Mouse (Mus musculus): ENCODE results near the gene Gm28047.

Gm28047 gene

DNA sequence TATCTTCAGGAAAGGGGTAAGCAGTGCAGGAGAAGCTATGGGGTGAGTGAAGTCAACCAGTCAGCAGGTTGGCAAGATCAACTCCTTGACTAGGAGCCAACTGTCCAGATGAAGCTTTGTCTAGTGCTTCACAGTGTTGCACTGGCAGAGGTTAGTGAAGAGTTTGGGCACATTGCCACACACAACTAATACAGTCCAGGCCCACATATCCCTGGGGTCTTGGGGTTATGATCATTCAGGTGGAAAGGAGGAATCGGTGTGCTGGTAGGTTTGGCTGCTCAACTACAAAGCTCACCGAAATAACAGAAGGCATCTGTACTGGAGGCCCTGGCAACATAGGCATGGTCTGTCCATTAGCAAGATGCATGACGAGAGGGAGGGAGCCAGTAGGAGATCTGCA is 77.4 kb downstream of the Gm28047 start:
- DNase-seq (ENCODE audit: low spot score): peak; percentile 30

GRCm38 (mm10) chr15:102546677-102547427 is 78.0 kb downstream of the Gm28047 start:
- peak; percentile 53 for DNase-seq (ENCODE audit: low spot score)

GRCm38 (mm10) chr15:102546246-102546645 is 78.6 kb downstream of the Gm28047 start:
- DNase-seq (ENCODE audit: low spot score): no peak

- DNase-seq (ENCODE audit: low spot score): no peak
These were observed 80.1 kb downstream of the Gm28047 start for GRCm38 (mm10) chr15:102544801-102545200.

GRCm38 (mm10) chr15:102533926-102534325 is 90.9 kb downstream of the Gm28047 start:
- no peak for DNase-seq (ENCODE audit: low spot score)

DNA sequence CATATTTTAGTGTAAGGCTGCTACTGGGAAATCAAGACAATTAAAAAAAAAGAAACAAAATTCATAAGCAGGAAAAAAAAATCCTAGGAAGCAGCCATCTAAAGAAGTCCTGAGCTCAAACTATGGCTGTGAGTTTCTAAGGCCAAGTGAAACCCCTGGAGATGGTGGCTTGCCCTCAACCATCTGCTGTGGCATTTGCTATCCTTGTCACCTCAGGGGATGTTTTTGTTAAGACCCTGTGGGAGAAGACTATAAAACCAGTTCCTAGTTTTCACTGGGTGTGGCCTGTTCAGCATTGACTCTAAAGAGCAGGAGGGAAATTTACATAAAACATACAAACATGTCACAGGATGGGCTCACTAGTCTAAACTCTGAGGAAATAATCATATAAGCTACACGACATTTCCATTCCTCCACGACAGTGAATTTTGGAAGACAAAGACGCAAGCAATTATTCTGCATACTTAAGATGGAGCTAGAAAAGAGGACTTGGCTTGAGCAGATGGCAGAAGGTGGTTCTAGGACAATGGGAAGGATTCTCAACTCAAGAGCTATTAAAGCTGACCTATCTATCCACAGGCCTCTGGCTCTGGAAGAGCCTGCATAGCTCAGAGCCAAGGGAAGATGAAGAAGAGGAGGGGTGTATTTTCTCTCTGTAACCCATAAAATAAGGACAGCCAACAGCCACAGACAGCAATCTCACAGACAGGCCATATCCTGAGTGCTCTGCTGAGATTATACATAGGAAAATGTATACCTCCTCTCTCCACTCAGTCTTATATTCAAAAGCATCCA is 92.6 kb downstream of the Gm28047 start:
- DNase-seq (ENCODE audit: low spot score): no peak

DNA sequence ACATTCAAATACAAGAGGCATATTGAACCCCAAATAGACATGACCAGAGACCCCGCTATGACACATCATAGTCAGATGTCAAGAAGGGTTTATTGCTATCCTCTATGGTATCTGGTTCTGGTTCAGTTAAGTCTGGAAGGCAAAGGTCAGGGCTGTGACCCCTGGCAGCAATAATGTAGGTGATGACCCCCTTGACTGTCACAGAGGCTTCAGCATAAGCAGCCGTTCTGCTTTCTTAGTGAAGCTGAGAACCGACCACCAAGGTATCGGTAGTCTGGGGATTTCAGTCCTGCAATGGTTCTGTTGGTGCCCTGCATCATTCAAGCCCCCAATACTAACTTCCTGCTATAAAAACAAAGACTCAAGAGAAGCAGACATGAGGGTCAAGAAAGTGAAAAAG is 93.3 kb downstream of the Gm28047 start:
- DNase-seq (ENCODE audit: low spot score): no peak

GRCm38 (mm10) chr15:102530566-102530965 is 94.3 kb downstream of the Gm28047 start:
- no peak for DNase-seq (ENCODE audit: low spot score)

DNA sequence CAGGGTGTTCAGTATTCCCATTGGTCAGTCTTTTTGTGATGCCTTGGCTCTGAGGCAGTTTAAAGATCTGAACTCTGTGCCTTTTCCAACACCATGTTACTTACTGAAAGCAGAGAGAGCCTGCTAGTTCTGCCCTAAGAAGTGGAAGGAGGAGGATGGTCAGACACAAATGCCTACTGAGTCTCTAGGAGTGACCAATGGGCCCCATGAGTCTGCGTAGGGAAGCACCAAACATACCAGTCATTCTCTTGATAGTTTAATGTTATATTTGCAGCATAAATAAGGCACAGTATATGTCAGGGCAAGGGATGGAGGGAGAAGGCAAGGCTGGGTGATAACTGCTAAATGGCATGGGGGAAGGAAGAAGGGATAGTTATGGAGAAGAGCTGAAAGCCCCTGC is 96.5 kb downstream of the Gm28047 start:
- DNase-seq (ENCODE audit: low spot score): no peak

GRCm38 (mm10) chr15:102527936-102528335 is 96.9 kb downstream of the Gm28047 start:
- DNase-seq (ENCODE audit: low spot score): no peak

DNA sequence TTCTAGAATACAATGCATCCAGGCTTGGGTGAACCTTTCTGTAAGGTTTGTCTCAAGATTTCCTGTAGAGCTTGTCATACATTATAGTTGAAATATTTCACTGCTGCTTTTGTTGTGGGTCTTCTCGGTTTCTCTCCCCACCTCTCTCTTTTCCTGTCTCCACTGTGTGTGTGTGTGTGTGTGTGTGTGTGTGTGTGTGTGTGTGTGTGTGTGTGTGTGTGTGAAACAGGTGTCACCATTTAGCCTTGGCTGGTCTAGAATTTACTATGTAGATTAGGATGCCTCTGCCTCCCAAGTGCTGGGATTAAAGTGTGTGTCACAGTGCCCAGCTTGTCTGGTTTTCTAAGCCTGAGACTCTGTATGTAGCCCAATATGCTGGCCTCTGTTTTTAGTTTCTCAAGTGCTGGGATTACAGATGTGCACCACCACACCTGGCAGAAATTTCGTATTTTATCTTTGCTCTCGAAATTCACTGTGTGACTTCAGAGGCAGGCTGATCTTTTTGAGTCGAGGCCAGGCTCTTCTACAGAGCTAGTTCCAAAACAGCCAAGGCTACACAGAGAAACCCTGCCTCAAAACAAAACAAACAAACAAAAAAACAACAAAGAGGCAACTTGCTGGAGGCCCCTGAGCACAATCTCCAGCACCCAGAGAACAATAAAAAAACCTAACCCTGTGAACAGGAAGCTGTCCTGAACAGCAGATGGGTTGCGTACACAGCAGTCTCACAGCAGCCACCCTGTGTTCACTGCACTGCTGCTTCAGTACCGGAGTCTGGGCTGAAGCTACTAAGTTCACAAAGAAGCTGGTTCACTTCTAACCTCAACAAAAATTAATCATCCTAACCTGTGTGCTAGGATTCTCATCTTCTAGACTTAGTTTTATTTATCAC is 98.5 kb downstream of the Gm28047 start:
- DNase-seq (ENCODE audit: low spot score): no peak

- peak; percentile 89 for DNase-seq (ENCODE audit: low spot score)
These were observed 99.9 kb downstream of the Gm28047 start, which contains the start of gene Npff for GRCm38 (mm10) chr15:102524892-102525485. Gene Npff (minus strand): TSS chr15:102524942.

GRCm38 (mm10) chr15:102521480-102521879 is 103.4 kb downstream of the Gm28047 start:
- DNase-seq (ENCODE audit: low spot score): no peak

DNA sequence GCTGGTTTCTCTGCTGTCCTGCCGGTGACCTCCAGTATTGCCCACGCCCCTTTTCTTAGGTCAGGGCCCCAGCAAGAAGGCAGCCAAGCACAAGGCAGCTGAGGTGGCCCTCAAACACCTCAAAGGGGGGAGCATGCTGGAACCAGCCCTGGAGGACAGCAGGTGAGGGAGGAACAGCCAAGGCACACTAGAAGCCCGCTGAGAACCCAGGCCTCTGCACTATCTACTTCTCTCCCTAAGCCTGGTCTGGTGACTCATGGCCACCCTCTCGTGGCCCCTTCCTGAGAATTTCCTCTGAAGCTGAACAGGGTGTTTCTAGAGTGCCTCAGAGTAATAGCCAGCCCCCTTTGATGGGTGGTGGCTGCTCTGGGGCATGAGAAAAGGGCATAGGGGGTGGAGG is 104.5 kb downstream of the Gm28047 start:
- peak; percentile 75 for DNase-seq (ENCODE audit: low spot score)

GRCm38 (mm10) chr15:102519211-102520141 is 105.4 kb downstream of the Gm28047 start:
- DNase-seq (ENCODE audit: low spot score): no peak

- no peak for DNase-seq (ENCODE audit: low spot score)
These were observed 106.0 kb downstream of the Gm28047 start for GRCm38 (mm10) chr15:102518859-102519201.

DNA sequence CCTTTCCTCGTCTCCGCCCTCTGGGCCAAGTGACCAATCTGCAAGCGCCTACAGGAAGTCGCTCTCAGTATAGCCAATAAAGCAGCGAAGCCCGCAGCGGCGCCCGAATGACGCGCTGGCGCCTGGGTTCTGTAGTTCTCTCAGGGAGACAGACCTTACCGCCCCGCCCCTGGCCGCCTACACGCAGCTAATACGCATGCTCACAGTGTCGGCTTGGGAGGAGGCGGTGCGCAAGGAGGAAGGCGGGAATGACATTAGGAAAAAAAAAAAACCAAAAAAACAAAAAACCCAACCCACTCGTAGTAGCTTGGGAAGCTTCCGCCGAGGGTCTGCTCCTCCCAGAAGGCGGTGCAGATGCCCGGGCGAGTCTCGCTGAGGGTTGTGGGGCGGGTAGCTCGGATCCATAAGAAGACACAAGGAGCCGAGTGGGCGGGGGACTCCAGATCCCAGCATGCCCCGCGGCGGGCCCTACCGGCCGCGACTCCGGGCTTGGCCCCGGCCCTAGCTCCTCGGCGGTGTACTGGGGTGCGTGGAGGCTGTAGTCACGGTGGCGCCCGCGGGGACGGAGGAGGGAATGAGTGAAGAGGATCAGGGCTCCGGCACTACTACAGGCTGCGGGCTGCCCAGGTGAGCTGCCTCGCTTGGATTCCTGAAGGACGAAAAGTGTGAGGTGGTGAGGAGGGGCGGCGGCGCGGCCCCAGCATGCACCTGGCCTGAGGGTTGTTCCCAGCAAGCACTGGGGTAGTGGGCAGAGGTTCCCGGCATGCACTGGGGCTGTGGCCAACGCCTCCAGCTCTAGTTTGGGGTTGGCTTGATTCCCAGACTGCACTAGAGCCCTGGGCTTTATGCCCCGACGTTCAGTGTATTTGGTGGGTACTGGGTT is 106.7 kb downstream of the Gm28047 start, which contains the start of gene Tarbp2:
TSS of gene Tarbp2 (plus strand) at position 217 of the 883 bp plus-strand sequence.
- peak; percentile 100 for DNase-seq (ENCODE audit: low spot score)

- no peak for DNase-seq (ENCODE audit: low spot score)
These were observed 107.3 kb downstream of the Gm28047 start for GRCm38 (mm10) chr15:102517631-102517975.

- peak; percentile 85 for DNase-seq (ENCODE audit: low spot score)
These were observed 108.0 kb downstream of the Gm28047 start, which contains the start of gene Map3k12 for GRCm38 (mm10) chr15:102516728-102517404. Gene Map3k12 (minus strand): TSS chr15:102517064.
